Mouse (Mus musculus): ENCODE data around the gene E2f2.
A peak's percentile ranks its signal among the peaks of the same experiment; 100 is the strongest.

Gene E2f2

GRCm38 (mm10) chr4:136172011-136172541, at the start of gene E2f2:
TSS of gene E2f2 (plus strand) at chr4:136172394.
- peak; percentile 88 for DNase-seq

- no peak for DNase-seq
These were observed 48.9 kb upstream of the E2f2 start for GRCm38 (mm10) chr4:136123111-136123791.

- no peak for DNase-seq
These were observed 48.4 kb upstream of the E2f2 start for GRCm38 (mm10) chr4:136123792-136124161.

GRCm38 (mm10) chr4:136124581-136124980, 47.6 kb upstream of the E2f2 start:
- DNase-seq: no peak

- no peak for DNase-seq
These were observed 46.7 kb upstream of the E2f2 start for GRCm38 (mm10) chr4:136125458-136125857.

GRCm38 (mm10) chr4:136126019-136126418, 46.2 kb upstream of the E2f2 start:
- no peak for DNase-seq

- no peak for DNase-seq
These were observed 44.5 kb upstream of the E2f2 start for GRCm38 (mm10) chr4:136127670-136128069.

GRCm38 (mm10) chr4:136129842-136130241, 42.4 kb upstream of the E2f2 start:
- DNase-seq: no peak

GRCm38 (mm10) chr4:136133801-136134200, 38.4 kb upstream of the E2f2 start:
- no peak for DNase-seq

GRCm38 (mm10) chr4:136134418-136134977, 37.7 kb upstream of the E2f2 start:
- DNase-seq: no peak

GRCm38 (mm10) chr4:136134978-136135873, 37.0 kb upstream of the E2f2 start:
- DNase-seq: peak; percentile 90

GRCm38 (mm10) chr4:136135874-136136728, 36.1 kb upstream of the E2f2 start:
- peak; percentile 63 for DNase-seq

GRCm38 (mm10) chr4:136139326-136140110, 32.7 kb upstream of the E2f2 start:
- DNase-seq: peak; percentile 41

- DNase-seq: peak; percentile 98
These were observed 31.6 kb upstream of the E2f2 start for GRCm38 (mm10) chr4:136140327-136141250.

GRCm38 (mm10) chr4:136142267-136143192, 29.7 kb upstream of the E2f2 start:
- DNase-seq: peak; percentile 28

GRCm38 (mm10) chr4:136143193-136143976, 28.8 kb upstream of the E2f2 start, which contains the start of gene Id3:
TSS of gene Id3 (plus strand) at chr4:136143497.
- DNase-seq: peak; percentile 97

- DNase-seq: peak; percentile 87
These were observed 27.9 kb upstream of the E2f2 start for GRCm38 (mm10) chr4:136144126-136144926.

GRCm38 (mm10) chr4:136144927-136145292, 27.3 kb upstream of the E2f2 start:
- no peak for DNase-seq

All from kidney, postnatal 10 days (tissue).